Mouse (Mus musculus): Measurements from ENCODE around the gene Cxcl3. TPM values are rescaled to one million over a fixed set of nuclear protein-coding genes. Genes with fewer than 3 reads are reported as not detected.

The Cxcl3 gene
- polyA plus RNA-seq, 1 experiment from 2014 or later, result 0.14 TPM

GRCm38 (mm10) chr5:90804574-90804973 lies 18.7 kb downstream of the Cxcl3 start:
- Histone ChIP-seq H3K4me1 (replicated peaks) (no peaks in the 10 kb centered on the region), H3K4me2 (replicated peaks) (no peak overlapping the region), H3K27ac (no peak overlapping the region), H3K27me3 (replicated peaks) (no peaks in the 10 kb centered on the region), H3K36me3 (no peaks in the 10 kb centered on the region), H3K4me3 (replicated peaks) (no peak overlapping the region), H3K9me3 (no peaks in the 10 kb centered on the region), H3K9ac (no peak overlapping the region)
- ATAC-seq, result no peak

- H3K27ac ChIP-seq, result no peak overlapping the region
- H3K4me1 ChIP-seq (replicated peaks), result no peaks in the 10 kb centered on the region
- no peak overlapping the region for H3K4me3 ChIP-seq (replicated peaks)
- H3K9me3 ChIP-seq, result no peaks in the 10 kb centered on the region
- ATAC-seq, result no peak
- no peak overlapping the region for H3K9ac ChIP-seq
- H3K36me3 ChIP-seq, result no peaks in the 10 kb centered on the region
- H3K4me2 ChIP-seq (replicated peaks), result no peak overlapping the region
- H3K27me3 ChIP-seq (replicated peaks), result no peaks in the 10 kb centered on the region
Measured at GRCm38 (mm10) chr5:90806050-90806449, 20.1 kb downstream of the Cxcl3 start.

DNA sequence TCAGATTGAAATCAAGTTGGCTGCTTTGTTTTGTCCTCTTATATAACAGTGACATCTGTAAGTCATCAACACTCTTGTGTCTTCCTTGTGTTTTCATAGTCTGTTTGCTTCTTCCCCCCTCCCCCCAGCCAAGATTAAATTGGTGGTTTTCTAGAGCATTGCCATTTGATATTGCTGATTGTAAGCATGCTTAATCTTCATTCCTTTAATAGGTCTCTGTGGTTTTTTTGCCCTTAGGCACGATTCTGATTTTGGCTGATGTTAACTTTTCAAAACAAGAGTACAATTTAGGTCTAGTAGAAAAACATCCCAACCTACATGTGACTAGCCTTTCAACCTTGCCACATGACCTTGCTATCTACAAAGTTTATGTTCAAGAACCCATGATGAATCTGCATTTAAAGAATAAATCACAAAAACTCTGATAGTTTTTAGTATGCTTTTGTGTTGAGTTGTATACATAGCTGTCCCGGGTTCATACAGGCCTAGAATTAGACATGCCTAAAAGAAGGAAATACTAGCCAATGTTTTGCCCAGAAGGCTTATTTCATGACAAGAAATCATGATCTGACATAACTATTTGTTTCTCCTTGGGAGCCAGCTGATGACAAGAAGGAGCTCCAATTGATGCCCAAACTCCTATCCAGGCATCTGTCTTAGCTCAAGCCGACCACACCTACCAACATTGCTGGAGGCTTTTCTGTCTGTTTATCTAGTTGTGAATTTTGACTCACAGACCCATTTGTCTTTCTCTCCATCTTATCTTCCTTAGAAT lies 21.5 kb downstream of the Cxcl3 start:
- WGBS, result 68% methylated on average over 3 of the region's 3 CpGs
- H3K4me3 ChIP-seq (replicated peaks), result no peak overlapping the region
- H3K36me3 ChIP-seq, result no peaks in the 10 kb centered on the region
- H3K9ac ChIP-seq, result no peak overlapping the region
- H3K27ac ChIP-seq, result no peak overlapping the region
- H3K27me3 ChIP-seq (replicated peaks), result no peaks in the 10 kb centered on the region
- no peak for ATAC-seq
- no peak overlapping the region for H3K4me2 ChIP-seq (replicated peaks)
- H3K4me1 ChIP-seq (replicated peaks), result no peaks in the 10 kb centered on the region
- H3K9me3 ChIP-seq, result no peaks in the 10 kb centered on the region

- no peaks in the 10 kb centered on the region for H3K36me3 ChIP-seq
- no peaks in the 10 kb centered on the region for H3K27me3 ChIP-seq (replicated peaks)
- ATAC-seq, result no peak; the same call in 1 of the 2 replicates
- no peak overlapping the region for H3K9ac ChIP-seq
- H3K4me1 ChIP-seq (replicated peaks), result no peaks in the 10 kb centered on the region
- no peak overlapping the region for H3K27ac ChIP-seq
- H3K4me2 ChIP-seq (replicated peaks), result no peak overlapping the region
- H3K4me3 ChIP-seq (replicated peaks), result no peak overlapping the region
- H3K9me3 ChIP-seq, result no peaks in the 10 kb centered on the region
Measured at GRCm38 (mm10) chr5:90819756-90820155, 33.9 kb downstream of the Cxcl3 start.

DNA sequence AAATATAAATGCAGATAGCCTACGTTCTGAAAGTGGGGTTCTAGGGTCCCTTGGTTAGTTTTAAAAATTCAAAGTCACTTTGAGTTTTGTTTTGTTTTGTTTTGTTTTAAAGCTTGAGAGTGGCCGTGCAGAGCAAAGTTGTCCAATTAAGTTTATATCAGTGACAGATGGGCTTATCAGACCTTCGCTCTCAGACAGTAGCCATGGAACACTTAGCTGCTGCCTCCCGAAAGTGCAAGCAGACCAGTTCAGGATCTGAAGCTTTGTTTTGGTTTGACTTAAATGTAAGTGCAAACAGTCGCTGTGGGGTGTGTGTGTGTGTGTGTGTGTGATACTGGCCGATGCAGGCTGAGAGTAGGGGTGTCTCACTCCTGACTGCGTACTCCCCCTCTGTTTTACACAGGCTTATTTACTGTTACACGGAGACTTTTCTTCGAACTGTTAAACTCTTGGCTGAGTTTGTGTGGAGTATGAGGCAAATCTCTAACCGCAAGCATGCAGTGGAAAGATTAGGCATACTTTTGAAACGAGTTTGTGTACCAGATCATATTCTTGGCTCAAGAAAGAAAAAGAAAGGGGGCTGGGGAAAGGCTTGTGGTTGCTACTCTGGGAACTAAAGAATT lies 46.4 kb downstream of the Cxcl3 start:
- Histone ChIP-seq H3K9me3 (no peaks in the 10 kb centered on the region), H3K27me3 (replicated peaks) (no peaks in the 10 kb centered on the region), H3K27ac (peak overlapping the region; percentile 52; the same call in 1 of the 2 replicates), H3K4me3 (replicated peaks) (no peak overlapping the region), H3K36me3 (no peaks in the 10 kb centered on the region), H3K9ac (no peak overlapping the region), H3K4me2 (replicated peaks) (peak overlapping the region; percentile 30; the same call in 1 of the 2 replicates), H3K4me1 (replicated peaks) (0 out of 2 replicates have a peak, but pooled peaks cover 6% of the 10 kb centered on the region)
- 48% methylated on average over 11 of the region's 11 CpGs for WGBS
- ATAC-seq, result 0 out of 2 replicates have a peak, but pooled peaks have one; percentile 28

GRCm38 (mm10) chr5:90832768-90833388 lies 47.0 kb downstream of the Cxcl3 start:
- ATAC-seq, result no peak
- Histone ChIP-seq H3K27me3 (replicated peaks) (no peaks in the 10 kb centered on the region), H3K9ac (no peak overlapping the region), H3K4me1 (replicated peaks) (0 out of 2 replicates have a peak, but pooled peaks cover 6% of the 10 kb centered on the region), H3K4me3 (replicated peaks) (no peak overlapping the region), H3K4me2 (replicated peaks) (no peak overlapping the region), H3K27ac (no peak overlapping the region), H3K9me3 (no peaks in the 10 kb centered on the region), H3K36me3 (no peaks in the 10 kb centered on the region)
- 76% methylated on average over 8 of the region's 8 CpGs for WGBS

GRCm38 (mm10) chr5:90834436-90834835 lies 48.5 kb downstream of the Cxcl3 start:
- H3K4me1 ChIP-seq (replicated peaks), result 0 out of 2 replicates have a peak, but pooled peaks cover 6% of the 10 kb centered on the region
- 94% methylated on average over 4 of the region's 4 CpGs for WGBS
- H3K27ac ChIP-seq, result no peak overlapping the region
- H3K27me3 ChIP-seq (replicated peaks), result no peaks in the 10 kb centered on the region
- H3K36me3 ChIP-seq, result no peaks in the 10 kb centered on the region
- no peaks in the 10 kb centered on the region for H3K9me3 ChIP-seq
- no peak overlapping the region for H3K4me3 ChIP-seq (replicated peaks)
- no peak overlapping the region for H3K4me2 ChIP-seq (replicated peaks)
- ATAC-seq, result no peak
- H3K9ac ChIP-seq, result no peak overlapping the region

- ATAC-seq, result no peak
- H3K4me2 ChIP-seq (replicated peaks), result no peak overlapping the region
- no peaks in the 10 kb centered on the region for H3K4me1 ChIP-seq (replicated peaks)
- H3K27ac ChIP-seq, result no peak overlapping the region
- H3K36me3 ChIP-seq, result no peaks in the 10 kb centered on the region
- no peaks in the 10 kb centered on the region for H3K9me3 ChIP-seq
- H3K4me3 ChIP-seq (replicated peaks), result no peak overlapping the region
- H3K27me3 ChIP-seq (replicated peaks), result no peaks in the 10 kb centered on the region
- no peak overlapping the region for H3K9ac ChIP-seq
- WGBS, result 66% methylated on average over 5 of the region's 5 CpGs
Measured at GRCm38 (mm10) chr5:90838582-90838981, 52.7 kb downstream of the Cxcl3 start.

Other genes starting within 250 kb of the Cxcl3 start
- gene 5830473C10Rik, start 225.0 kb upstream of the Cxcl3 start, polyA plus RNA-seq (2015; fragmentation: Nextera tagmentation; extraction: Ambion mirVana), result 0.06 TPM in 1 of 2 replicates, not detected in the other
- gene Rassf6, start 145.4 kb upstream of the Cxcl3 start, polyA plus RNA-seq (2015; fragmentation: Nextera tagmentation; extraction: Ambion mirVana), result 26.9 and 29.0 TPM in 2 replicates
- 0.24 and 0.38 TPM in 2 replicates for gene Cxcl5, start 26.7 kb upstream of the Cxcl3 start, polyA plus RNA-seq (2015; fragmentation: Nextera tagmentation; extraction: Ambion mirVana)
- 2.6 and 2.7 TPM in 2 replicates for gene Ppbp, start 17.6 kb upstream of the Cxcl3 start, polyA plus RNA-seq (2015; fragmentation: Nextera tagmentation; extraction: Ambion mirVana)
- 51.4 and 52.3 TPM in 2 replicates for gene Pf4, start 13.7 kb upstream of the Cxcl3 start, polyA plus RNA-seq (2015; fragmentation: Nextera tagmentation; extraction: Ambion mirVana)
- 0.18 and 0.19 TPM in 2 replicates for gene Cxcl15, start 8.4 kb downstream of the Cxcl3 start, polyA plus RNA-seq (2015; fragmentation: Nextera tagmentation; extraction: Ambion mirVana)
- gene Cxcl1, start 105.1 kb downstream of the Cxcl3 start, polyA plus RNA-seq (2015; fragmentation: Nextera tagmentation; extraction: Ambion mirVana), result 0.39 and 0.68 TPM in 2 replicates
- gene Cxcl2, start 117.8 kb downstream of the Cxcl3 start, polyA plus RNA-seq (2015; fragmentation: Nextera tagmentation; extraction: Ambion mirVana), result 0.20 TPM in 1 of 2 replicates, not detected in the other
- 37.1 and 46.2 TPM in 2 replicates for gene Mthfd2l, start 145.0 kb downstream of the Cxcl3 start, polyA plus RNA-seq (2015; fragmentation: Nextera tagmentation; extraction: Ambion mirVana)
- not detected in 2 replicates for gene Epgn, start 241.4 kb downstream of the Cxcl3 start, polyA plus RNA-seq (2015; fragmentation: Nextera tagmentation; extraction: Ambion mirVana)